Mouse (Mus musculus) left cerebral cortex, adult 9 months (tissue): ENCODE data around the gene Ergic2.
"Not testable (repeated sequence)": the region's sequence is repeated elsewhere in the genome, so short reads cannot be mapped to it uniquely, and the experiment has no call there.

Experiments used
- DNase-seq, 2 experiments: peaks; one replicate each; pipeline ENCODE4 v3.0.0; 2022; ENCODE audit warnings: low spot score in 2 of 2

Ergic2 gene

GRCm38 (mm10) chr6:148211391-148211876 lies 740 bp downstream of the Ergic2 start:
- DNase-seq = no peak

DNA sequence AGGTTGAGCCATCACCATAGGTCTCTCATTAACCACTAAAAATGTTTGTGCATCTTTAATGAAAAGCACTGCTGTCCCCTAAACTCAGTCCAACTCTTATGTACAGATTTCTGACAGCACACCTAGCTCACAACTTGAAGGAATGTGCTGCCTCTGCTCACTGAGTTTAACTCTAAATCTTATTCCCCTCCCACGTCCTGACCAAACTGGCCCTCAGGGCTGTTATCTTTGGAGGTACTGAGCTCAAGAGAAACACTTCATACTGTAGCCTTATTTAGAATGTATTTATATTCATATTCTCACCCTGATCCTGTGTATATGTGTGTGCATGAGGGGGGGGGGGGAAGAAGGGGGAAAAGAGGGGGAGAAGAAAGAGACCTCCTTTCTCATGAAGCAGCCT lies 4.7 kb downstream of the Ergic2 start:
- no peak for DNase-seq

DNA sequence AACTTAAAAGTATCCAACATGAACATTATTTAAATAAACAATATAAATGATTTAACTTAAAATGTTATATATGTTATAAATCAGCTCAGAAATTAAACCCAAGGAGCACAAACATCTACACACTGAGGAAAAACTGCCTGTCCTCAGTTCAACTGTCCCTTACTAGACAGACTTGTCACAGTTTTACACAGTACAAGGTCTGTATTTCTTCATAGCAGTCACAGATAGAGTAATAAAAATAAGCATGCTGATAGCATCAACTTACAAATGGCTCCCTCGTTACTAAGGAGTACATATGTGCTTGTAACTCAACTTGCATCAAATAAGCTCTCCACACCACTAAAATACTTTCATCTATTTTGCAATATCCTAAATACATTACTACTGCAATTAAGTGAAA lies 7.0 kb downstream of the Ergic2 start:
- DNase-seq = no peak

DNA sequence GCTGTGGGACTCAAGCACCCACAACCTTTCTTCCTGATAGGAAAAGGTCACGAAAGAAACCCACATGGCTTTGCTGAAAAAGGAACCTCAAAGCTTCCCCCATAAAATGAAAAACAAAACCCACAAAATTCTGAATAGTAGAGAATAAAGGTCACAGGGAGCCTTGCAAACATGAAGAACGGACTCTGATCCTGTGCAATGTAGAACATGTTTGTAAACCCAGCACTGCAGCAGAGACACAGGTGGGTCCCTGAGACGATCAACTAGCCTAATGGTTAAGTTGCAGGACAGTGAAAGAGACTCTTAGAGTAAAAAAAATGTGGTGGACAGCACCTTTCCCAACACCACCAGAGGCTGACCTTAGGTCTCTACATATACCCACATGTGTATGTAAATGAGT lies 12.4 kb downstream of the Ergic2 start:
- DNase-seq = no peak

GRCm38 (mm10) chr6:148199177-148199576 lies 13.0 kb downstream of the Ergic2 start:
- DNase-seq = no peak

- no peak for DNase-seq
Measured at GRCm38 (mm10) chr6:148193972-148194701, 18.0 kb downstream of the Ergic2 start.

GRCm38 (mm10) chr6:148185694-148186093 lies 26.5 kb downstream of the Ergic2 start:
- no peak for DNase-seq

DNA sequence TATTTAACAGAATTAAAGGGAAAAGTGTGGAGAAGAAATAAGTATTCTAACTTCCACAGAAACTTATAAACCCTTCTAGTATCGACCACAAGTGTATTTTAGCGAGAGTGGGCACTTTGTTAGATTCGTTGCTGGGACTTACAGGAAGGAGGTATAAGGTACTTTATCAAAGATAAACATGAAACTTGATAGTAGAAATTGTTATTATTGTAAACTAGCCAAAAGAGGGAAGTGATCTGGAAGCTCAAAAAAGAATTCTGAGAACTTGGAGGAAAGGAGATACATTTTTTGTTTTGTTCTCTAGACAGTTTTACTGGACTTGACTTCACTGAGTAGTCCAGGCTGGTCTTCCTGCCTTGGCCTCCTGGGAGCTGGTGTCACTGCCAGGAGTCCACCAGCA lies 39.3 kb downstream of the Ergic2 start:
- no peak for DNase-seq

DNA sequence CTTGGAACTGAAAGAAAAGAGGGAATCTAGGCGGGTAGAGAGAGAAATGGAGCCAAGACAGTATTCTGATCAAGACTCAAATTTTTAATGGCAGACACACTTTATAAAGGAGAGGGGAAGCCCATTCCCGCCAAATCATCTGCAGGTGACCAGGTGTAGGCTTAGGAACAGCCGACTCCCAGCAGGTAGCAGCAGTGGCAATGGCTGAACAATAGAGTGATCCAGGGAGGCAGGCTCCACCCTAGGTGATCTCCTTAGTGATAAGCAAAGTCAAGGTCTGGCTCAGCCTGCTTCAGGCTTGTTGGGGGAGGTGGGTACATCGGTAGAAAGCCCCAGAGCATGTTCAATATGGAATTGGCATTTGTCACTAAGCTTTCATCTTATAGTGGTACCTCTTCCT lies 59.9 kb downstream of the Ergic2 start:
- DNase-seq = not testable (repeated sequence)

DNA sequence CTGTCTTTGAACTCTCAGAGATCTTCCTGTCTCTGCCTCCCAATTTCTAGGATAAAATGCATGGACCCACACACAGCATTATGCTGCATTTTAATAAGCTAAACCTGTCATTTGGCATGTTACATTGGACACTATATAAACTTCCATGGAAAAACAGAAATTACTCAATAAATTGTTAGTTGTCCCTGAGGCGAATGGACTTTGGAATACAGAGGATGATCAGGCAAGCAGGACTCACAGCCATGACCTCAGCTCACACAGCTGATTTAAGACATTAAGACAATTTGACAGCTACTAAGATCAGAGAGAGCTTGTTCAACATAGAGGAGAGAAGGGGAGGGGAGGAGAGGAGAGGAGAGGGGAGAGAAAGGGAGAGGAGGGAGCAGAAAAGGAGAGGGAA lies 69.8 kb downstream of the Ergic2 start:
- no peak for DNase-seq

DNA sequence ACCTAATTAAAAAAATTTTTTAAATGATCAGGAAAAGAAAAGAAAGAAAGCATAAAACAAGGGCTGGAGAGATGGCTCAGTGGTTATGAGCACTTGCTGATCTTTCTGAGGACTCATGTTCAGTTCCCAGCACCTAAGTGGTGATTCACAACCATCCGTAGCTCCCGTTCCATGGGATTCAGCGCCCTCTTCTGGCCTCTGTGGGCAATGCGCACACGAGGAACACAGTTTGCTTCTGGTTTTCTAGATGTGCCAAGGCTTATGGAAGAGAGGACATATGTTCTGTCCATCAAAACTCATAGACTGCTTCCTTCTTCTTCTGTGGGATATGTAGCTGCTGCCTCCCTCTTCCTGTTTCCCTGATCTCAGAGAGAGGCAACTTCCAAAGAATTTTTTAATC lies 70.3 kb downstream of the Ergic2 start:
- no peak for DNase-seq

- no peak for DNase-seq
Measured at GRCm38 (mm10) chr6:148139288-148139995, 72.7 kb downstream of the Ergic2 start.

DNA sequence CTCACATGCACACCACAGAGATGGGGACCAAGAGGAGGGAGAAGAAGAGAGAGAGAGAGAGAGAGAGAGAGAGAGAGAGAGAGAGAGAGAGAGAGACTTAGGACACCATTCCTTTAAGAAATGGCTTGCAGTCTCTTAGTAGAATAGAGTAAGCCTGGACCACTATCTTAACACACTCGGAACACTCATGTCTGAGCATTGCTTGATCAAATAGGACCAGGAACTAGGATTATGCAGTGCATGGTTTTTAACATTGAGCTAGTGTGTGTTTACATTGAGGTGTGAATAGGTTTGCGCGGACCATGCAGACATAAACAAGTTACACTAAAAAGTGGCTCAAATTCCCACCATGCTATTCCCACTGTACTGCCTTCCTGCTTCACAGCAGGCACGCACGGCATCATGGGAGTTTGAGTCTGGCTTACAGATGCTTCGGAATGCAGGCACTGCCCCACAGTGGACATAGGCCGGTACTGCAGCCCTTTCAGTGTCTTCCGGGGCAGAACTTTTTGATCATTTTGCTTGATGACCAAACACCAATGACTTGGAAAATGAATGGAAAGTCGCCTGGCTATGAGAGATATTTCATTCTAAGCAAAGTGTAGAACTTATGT lies 76.3 kb downstream of the Ergic2 start:
- peak; percentile 44 to 87 for DNase-seq

GRCm38 (mm10) chr6:148133536-148133935 lies 78.6 kb downstream of the Ergic2 start:
- no peak for DNase-seq

DNA sequence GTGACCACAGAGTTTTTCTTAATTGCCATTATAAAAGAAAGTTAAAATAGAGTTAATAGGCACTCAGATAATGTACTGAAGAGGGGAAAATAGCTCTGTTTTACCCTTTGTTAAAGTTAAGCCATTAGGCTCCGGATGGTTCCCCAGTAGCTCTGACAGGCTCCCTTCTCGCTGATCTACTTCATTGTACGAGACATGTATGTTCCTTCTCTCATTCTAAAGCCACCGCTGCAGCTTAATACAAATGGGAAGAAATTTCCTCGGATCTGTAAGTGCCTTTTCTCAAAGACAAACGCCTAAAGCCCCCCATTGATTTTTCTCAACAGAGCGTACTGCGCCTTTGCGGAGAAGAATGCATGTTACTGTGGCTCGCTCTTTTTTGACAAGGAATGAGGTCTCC lies 79.9 kb downstream of the Ergic2 start:
- DNase-seq = no peak
